Mouse (Mus musculus) heart, adult 2 months (tissue): Measurements from ENCODE around the gene Gucy2c. TPM values are rescaled to one million over a fixed set of nuclear protein-coding genes. Genes with fewer than 3 reads are reported as not detected.

Experiments
- DNase-seq, 2 experiments: peaks; one replicate each; pipeline ENCODE4 v3.0.0; 2021
- H3K27ac ChIP-seq: fragments of 200-600 bp; 2 replicates; pipeline ENCODE4 v1.8.1; 2022
- H3K27me3 ChIP-seq: fragments of 200-500 bp; 2 replicates; pipeline ENCODE4 v1.6.1; 2012; ENCODE audit warnings: mild to moderate bottlenecking, low read length, inconsistent platforms, mixed read lengths; ENCODE audit not compliant: control insufficient read depth, insufficient read depth
- H3K36me3 ChIP-seq: fragments of 200-500 bp; 2 replicates; pipeline ENCODE4 v1.6.1; 2012; ENCODE audit warnings: low read length, inconsistent platforms; ENCODE audit not compliant: control insufficient read depth, insufficient read depth
- H3K4me1 ChIP-seq: fragments of 200-500 bp; 2 replicates; pipeline ENCODE4 v1.6.1; 2011; ENCODE audit warnings: low read length; ENCODE audit not compliant: control insufficient read depth, insufficient read depth
- H3K4me3 ChIP-seq: fragments of 200-600 bp; 2 replicates; pipeline ENCODE4 v1.8.1; 2022
- H3K79me2 ChIP-seq: fragments of 200-500 bp; replicated peaks from 2 replicates; pipeline ENCODE4 v1.6.1; 2012; ENCODE audit warnings: mild to moderate bottlenecking, inconsistent platforms, low read length, moderate library complexity, mixed read lengths; ENCODE audit not compliant: control insufficient read depth, insufficient read depth
- H3K9ac ChIP-seq: fragments of 200-500 bp; 2 replicates; pipeline ENCODE4 v1.6.1; 2012; ENCODE audit warnings: low read depth, mild to moderate bottlenecking, control low read depth, inconsistent platforms, low read length, mixed read lengths
- CTCF ChIP-seq: fragments of 200-600 bp; IDR thresholded peaks from 2 replicates; pipeline ENCODE4 v1.8.1; 2022; ENCODE audit warnings: antibody characterized with exemption, mild to moderate bottlenecking, moderate library complexity
- EP300 ChIP-seq: fragments of 200-500 bp; IDR thresholded peaks from 2 replicates; pipeline ENCODE4 v1.6.1; 2011; ENCODE audit warnings: low read depth, low read length, control low read depth; ENCODE audit not compliant: insufficient read depth
- POLR2A ChIP-seq: fragments of 200-500 bp; IDR thresholded peaks from 2 replicates; pipeline ENCODE4 v1.6.1; 2011; ENCODE audit warnings: mild to moderate bottlenecking, low read depth, low read length, control low read depth; ENCODE audit not compliant: insufficient read depth
- WGBS: fragments of 180-500 bp; shearing (Covaris S2); methylation state at CpG from one replicate; pipeline ENCODE4 v1.1.7; 2018; 5-methylcytosine and 5-hydroxymethylcytosine counted together
- intact Hi-C: fragments of 180-260 bp; cut with DNase I; formaldehyde crosslinking; loops from one replicate; pipeline ENCODE4 v1.15.1; 2025
- polyA plus RNA-seq: library from polyadenylated mRNA; depleted of rRNA; stranded (reverse); fragments of >200 nt; gene quantifications from 2 replicates; pipeline ENCODE4 v1.2.3, GENCODE M21; 2012
- total RNA-seq, 2 experiments: library from RNA; stranded (reverse); gene quantifications; 2 replicates each; pipeline ENCODE4 v1.2.3; 2021

Gene Gucy2c
- total and polyA plus RNA-seq, 3 experiments, result not detected

DNA sequence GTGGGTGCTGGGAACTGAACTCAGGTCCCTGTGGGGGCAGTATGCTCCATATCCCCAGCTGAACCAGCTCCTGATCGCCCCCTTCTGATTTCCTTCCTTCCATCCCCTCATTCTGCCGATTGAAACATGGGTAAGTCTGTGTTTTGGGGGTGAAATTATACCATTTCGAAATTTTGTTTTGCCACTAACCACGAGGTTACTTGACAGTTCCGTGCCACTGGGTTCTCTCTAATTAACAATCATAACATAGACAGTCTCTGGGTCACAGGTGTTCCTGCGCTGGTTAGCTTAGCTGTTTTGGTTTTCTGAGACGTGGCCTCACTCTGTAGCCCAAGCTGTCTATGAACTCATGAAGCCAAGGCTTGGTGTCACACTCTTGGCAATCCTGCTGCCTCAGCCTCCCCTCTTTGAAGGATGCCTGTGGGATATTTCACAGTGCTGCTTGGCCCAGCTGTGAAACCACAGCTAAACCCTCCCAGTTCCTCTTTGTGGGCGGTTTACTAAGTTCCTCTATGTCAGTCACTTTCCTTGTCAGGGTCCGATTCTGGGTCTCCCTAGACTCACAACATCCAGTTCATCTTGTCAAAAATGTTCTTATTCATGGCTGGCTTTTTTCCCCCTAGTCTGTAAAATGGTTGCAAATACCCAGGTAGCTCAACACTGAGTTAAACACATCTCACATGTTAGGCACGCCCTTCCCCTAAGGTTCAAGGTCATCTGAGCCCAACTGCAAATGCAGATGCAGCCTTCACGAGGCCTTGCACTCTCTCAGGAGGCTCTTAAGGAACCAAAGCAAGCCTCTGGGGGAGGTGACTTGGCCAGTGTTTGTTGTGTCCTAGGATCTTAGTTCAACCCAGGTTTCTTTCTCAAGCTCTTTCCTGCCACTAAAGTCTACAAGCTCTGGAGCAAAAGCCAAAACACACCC is 97.9 kb downstream of the Gucy2c start:
- 82% methylated on average over 11 of the region's 11 CpGs for WGBS
- no peak overlapping the region for H3K9ac ChIP-seq
- intact Hi-C loops, result no loop called here
- no peaks in the 10 kb centered on the region for H3K27me3 ChIP-seq
- H3K4me3 ChIP-seq, result no peak overlapping the region
- no peaks in the 10 kb centered on the region for H3K79me2 ChIP-seq
- DNase-seq, result peak; percentile 28 to 60
- H3K4me1 ChIP-seq, result peaks cover 1% of the 10 kb centered on the region; the same call in 1 of the 2 replicates
- H3K36me3 ChIP-seq, result no peaks in the 10 kb centered on the region
- no peak overlapping the region for H3K27ac ChIP-seq
- TF ChIP-seq CTCF, result no peak
- TF ChIP-seq POLR2A, result no peak
- no peak for TF ChIP-seq EP300

DNA sequence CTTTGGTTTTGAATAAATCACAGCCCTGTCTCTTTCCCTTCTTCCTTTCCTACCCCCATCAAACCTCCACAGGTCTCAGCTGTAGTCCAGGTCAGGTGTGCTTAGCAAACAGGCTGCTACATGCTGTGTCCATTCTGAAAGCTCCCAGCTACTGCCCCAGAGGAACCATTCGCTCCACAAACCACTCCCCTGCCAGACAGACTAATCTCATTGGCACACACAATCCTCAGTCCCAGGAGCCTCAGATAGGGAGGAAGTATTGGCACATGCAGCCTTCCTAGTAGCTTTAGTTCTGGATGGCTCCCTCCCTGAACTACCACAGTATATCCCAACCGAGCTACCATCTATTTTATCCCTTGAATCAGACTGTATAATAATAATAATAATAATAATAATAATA is 102.2 kb downstream of the Gucy2c start:
- Histone ChIP-seq H3K36me3 (no peaks in the 10 kb centered on the region), H3K27ac (no peak overlapping the region), H3K4me3 (no peak overlapping the region), H3K27me3 (no peaks in the 10 kb centered on the region), H3K79me2 (no peaks in the 10 kb centered on the region), H3K9ac (no peak overlapping the region), H3K4me1 (peaks cover 1% of the 10 kb centered on the region; the same call in 1 of the 2 replicates)
- intact Hi-C loops, result no loop called here
- no peak for DNase-seq
- 3% methylated on average over 2 of the region's 2 CpGs for WGBS
- no peak for TF ChIP-seq CTCF
- no peak for TF ChIP-seq POLR2A
- TF ChIP-seq EP300, result no peak

DNA sequence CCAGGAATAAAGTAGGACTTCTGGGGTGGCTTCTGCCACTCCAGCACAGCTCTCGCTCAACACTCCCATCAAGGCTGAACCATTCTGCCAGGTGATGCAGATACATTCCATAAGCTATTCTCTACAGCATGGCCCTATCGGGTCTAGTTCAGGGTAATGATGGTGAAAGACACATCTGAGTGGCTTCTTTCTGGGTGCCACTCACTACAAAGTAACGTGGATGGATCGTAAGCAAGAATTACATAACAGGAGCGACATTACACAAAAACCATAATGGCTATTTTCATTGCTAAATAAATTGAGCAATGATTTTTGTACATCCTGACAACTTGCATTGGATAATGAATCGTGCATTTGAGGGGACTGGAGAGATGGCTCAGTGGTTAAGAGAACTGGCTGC is 106.6 kb downstream of the Gucy2c start:
- no peaks in the 10 kb centered on the region for H3K4me1 ChIP-seq
- DNase-seq, result no peak
- TF ChIP-seq CTCF (no peak), POLR2A (no peak), EP300 (no peak)
- no peak overlapping the region for H3K27ac ChIP-seq
- intact Hi-C loops, result no loop called here
- H3K79me2 ChIP-seq, result no peaks in the 10 kb centered on the region
- no peak overlapping the region for H3K9ac ChIP-seq
- no peaks in the 10 kb centered on the region for H3K27me3 ChIP-seq
- H3K36me3 ChIP-seq, result no peaks in the 10 kb centered on the region
- 94% methylated on average over 6 of the region's 6 CpGs for WGBS
- no peak overlapping the region for H3K4me3 ChIP-seq

DNA sequence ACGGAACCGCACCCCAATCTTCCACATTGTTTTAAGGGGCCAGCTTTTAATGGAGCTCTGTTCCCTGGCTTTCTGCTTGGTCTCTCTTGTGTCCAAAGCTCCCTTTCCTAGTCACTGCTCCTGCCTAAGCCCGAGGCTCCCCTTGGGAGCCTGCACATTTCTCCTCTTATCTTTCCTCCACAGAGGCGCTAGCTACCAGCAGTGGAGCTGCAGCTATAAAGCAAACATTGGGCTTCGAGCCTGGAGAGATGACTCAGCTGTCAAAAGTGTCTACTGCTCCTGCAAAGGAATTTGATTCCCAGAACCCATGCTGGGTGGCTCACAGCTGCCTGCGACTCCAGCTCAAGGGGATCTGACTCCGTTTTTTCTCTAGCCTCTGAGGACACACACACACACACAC is 109.1 kb downstream of the Gucy2c start:
- Histone ChIP-seq H3K27ac (peak overlapping the region; percentile 41; the same call in 1 of the 2 replicates), H3K36me3 (no peaks in the 10 kb centered on the region), H3K79me2 (no peaks in the 10 kb centered on the region), H3K9ac (no peak overlapping the region), H3K4me3 (no peak overlapping the region), H3K4me1 (no peaks in the 10 kb centered on the region), H3K27me3 (no peaks in the 10 kb centered on the region)
- TF ChIP-seq CTCF (peak; percentile 27), POLR2A (no peak), EP300 (no peak)
- intact Hi-C loops, result no loop called here
- WGBS, result 18% methylated on average over 7 of the region's 7 CpGs
- peak; percentile 64 to 79 for DNase-seq

DNA sequence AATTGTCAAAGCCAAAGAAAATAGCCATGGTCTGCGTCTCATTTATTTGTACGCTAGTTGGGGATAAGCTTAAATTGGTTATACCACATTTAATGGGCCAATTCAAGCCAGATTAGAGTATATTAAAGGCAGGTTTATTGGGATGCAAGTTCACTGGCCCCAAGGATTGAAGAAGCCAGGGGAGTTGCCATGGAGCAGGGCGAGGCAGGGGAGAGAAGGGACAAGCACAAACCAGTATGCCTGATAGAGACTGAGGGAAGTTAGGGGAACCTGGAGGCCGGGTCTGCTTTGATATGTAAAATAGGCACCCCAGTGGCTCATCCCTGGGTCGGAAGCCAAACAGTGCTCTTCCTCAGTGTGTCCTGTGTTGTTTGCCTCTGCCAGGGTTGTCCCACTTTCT is 112.3 kb downstream of the Gucy2c start:
- H3K27ac ChIP-seq, result no peak overlapping the region
- no peak overlapping the region for H3K4me3 ChIP-seq
- no peak overlapping the region for H3K9ac ChIP-seq
- no peaks in the 10 kb centered on the region for H3K36me3 ChIP-seq
- intact Hi-C loops, result no loop called here
- no peaks in the 10 kb centered on the region for H3K79me2 ChIP-seq
- H3K27me3 ChIP-seq, result no peaks in the 10 kb centered on the region
- no peak for DNase-seq
- H3K4me1 ChIP-seq, result no peaks in the 10 kb centered on the region
- no peak for TF ChIP-seq EP300
- no peak for TF ChIP-seq CTCF
- no peak for TF ChIP-seq POLR2A
- WGBS, result 89% methylated on average over 5 of the region's 5 CpGs

DNA sequence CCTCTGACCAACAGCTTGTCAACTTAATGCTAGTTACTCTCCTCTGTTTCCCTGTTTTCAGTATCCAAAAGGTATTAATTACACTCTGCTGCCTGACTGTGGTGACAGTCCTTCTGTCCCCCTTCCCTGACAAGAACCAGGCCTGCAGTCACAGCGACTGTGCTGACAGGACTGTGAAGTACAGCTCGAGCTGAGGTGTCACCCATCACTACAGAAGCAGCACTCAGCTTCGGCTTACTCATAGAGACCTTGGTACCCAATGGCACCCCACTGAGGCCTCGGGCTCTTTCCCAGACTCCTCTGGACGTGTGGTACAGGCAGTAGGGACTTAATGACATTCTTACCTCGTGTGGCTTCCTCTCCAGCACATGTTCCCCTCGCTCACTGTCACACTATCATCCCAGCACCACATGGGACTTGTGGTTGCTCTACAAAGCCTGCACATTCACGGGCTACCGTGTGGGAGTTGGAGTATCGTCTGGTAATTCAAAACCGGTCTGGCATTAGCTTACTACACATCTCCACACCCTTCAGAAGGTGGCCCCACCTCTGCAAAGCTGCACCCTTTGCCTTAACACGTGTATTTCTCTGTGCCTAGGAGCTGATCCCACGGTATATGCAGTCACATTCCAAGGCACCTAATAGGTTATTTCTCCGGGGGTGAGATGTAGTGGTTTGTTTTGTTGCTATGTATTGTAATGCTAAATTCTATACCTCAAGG is 113.1 kb downstream of the Gucy2c start:
- Histone ChIP-seq H3K27ac (no peak overlapping the region), H3K27me3 (no peaks in the 10 kb centered on the region), H3K4me3 (no peak overlapping the region), H3K79me2 (no peaks in the 10 kb centered on the region), H3K4me1 (no peaks in the 10 kb centered on the region), H3K36me3 (no peaks in the 10 kb centered on the region), H3K9ac (no peak overlapping the region)
- TF ChIP-seq EP300, result no peak
- TF ChIP-seq CTCF, result no peak
- no peak for TF ChIP-seq POLR2A
- no peak for DNase-seq
- intact Hi-C loops, result no loop called here
- 50% methylated on average over 14 of the region's 14 CpGs for WGBS
